Mouse (Mus musculus) thymus, adult 2 months (tissue): ENCODE results near the gene Ctcf. TPM values are rescaled to one million over a fixed set of nuclear protein-coding genes. Genes with fewer than 3 reads are reported as not detected.
"Not testable (repeated sequence)": the region's sequence is repeated elsewhere in the genome, so short reads cannot be mapped to it uniquely, and the experiment has no call there.

Experiments
- DNase-seq: peaks from one replicate; pipeline ENCODE4 v3.0.0; 2021
- H3K27ac ChIP-seq: fragments of 200-500 bp; 2 replicates; pipeline ENCODE4 v1.5.1; 2012; ENCODE audit warnings: low read length, control low read depth; ENCODE audit not compliant: control insufficient read depth, insufficient read depth
- H3K27me3 ChIP-seq: fragments of 200-500 bp; 2 replicates; pipeline ENCODE4 v1.6.1; 2012; ENCODE audit warnings: mild to moderate bottlenecking, low read length, moderate library complexity, mixed read lengths; ENCODE audit not compliant: control insufficient read depth, insufficient read depth
- H3K36me3 ChIP-seq: fragments of 200-500 bp; 2 replicates; pipeline ENCODE4 v1.6.1; 2012; ENCODE audit warnings: mild to moderate bottlenecking, low read length, moderate library complexity; ENCODE audit not compliant: control insufficient read depth, insufficient read depth
- H3K4me1 ChIP-seq: fragments of 200-500 bp; replicated peaks from 2 replicates; pipeline ENCODE4 v1.6.1; 2012; ENCODE audit warnings: low read length; ENCODE audit not compliant: control insufficient read depth, insufficient read depth
- H3K4me3 ChIP-seq: fragments of 200-500 bp; 2 replicates; pipeline ENCODE4 v1.5.1; 2012; ENCODE audit warnings: mild to moderate bottlenecking, low read length, control low read depth, moderate library complexity; ENCODE audit not compliant: control insufficient read depth, insufficient read depth
- CTCF ChIP-seq: fragments of 200-500 bp; IDR thresholded peaks from 2 replicates; pipeline ENCODE4 v1.5.1; 2012; ENCODE audit warnings: mild to moderate bottlenecking, control low read depth, low read length, moderate library complexity, borderline replicate concordance; ENCODE audit not compliant: control insufficient read depth, poor library complexity, insufficient read depth; ENCODE audit errors: extremely low read depth
- POLR2A ChIP-seq: fragments of 200-500 bp; IDR thresholded peaks from 2 replicates; pipeline ENCODE4 v1.6.1; 2012; ENCODE audit warnings: mild to moderate bottlenecking, low read length, control low read depth, moderate library complexity; ENCODE audit not compliant: control insufficient read depth, poor library complexity, insufficient read depth; ENCODE audit errors: extremely low read depth
- WGBS: fragments of 180-500 bp; shearing (Covaris S2); methylation state at CpG from one replicate; pipeline ENCODE4 v1.1.7; 2018; 5-methylcytosine and 5-hydroxymethylcytosine counted together
- polyA plus RNA-seq: library from polyadenylated mRNA; depleted of rRNA; stranded (reverse); fragments of >200 nt; gene quantifications from 2 replicates; pipeline ENCODE4 v1.2.3, GENCODE M21; 2012

Ctcf gene
- polyA plus RNA-seq, 1 experiment = 67.0 TPM

GRCm38 (mm10) chr8:105601301-105601700 lies 35.1 kb upstream of the Ctcf start:
- H3K4me3 ChIP-seq = no peak overlapping the region
- WGBS = 90% methylated on average over 5 of the region's 5 CpGs
- peaks cover 15% of the 10 kb centered on the region for H3K4me1 ChIP-seq
- TF ChIP-seq CTCF (no peak), POLR2A (no peak)
- no peaks in the 10 kb centered on the region for H3K36me3 ChIP-seq
- no peaks in the 10 kb centered on the region for H3K27me3 ChIP-seq
- no peak for DNase-seq
- no peak overlapping the region for H3K27ac ChIP-seq

GRCm38 (mm10) chr8:105602540-105602939 lies 33.8 kb upstream of the Ctcf start:
- not testable (repeated sequence) for H3K27ac ChIP-seq, DNase-seq, H3K36me3 ChIP-seq, H3K4me3 ChIP-seq, H3K27me3 ChIP-seq
- 73% methylated on average over 3 of the region's 3 CpGs for WGBS
- H3K4me1 ChIP-seq = peaks cover 18% of the 10 kb centered on the region

- peaks cover 30% of the 10 kb centered on the region for H3K4me1 ChIP-seq
- WGBS = under 1% methylated on average over 41 of the region's 42 CpGs
- no peaks in the 10 kb centered on the region for H3K27me3 ChIP-seq
- DNase-seq = peak; percentile 86
- TF ChIP-seq CTCF (peak; percentile 81), POLR2A (peak; percentile 90)
- peak within 1 kb of the TSS; percentile 100 for H3K4me3 ChIP-seq
- H3K27ac ChIP-seq = peak within 1 kb of the TSS; percentile 95
- H3K36me3 ChIP-seq = no peaks in the 10 kb centered on the region
These were observed 31.5 kb upstream of the Ctcf start, which contains the start of gene Ripor1 for GRCm38 (mm10) chr8:105604804-105605381. Gene Ripor1, plus strand, starts transcription at chr8:105605255.

- H3K27me3 ChIP-seq = no peaks in the 10 kb centered on the region
- no peaks in the 10 kb centered on the region for H3K36me3 ChIP-seq
- DNase-seq = peak; percentile 65
- peak overlapping the region; percentile 100 for H3K4me3 ChIP-seq
- H3K4me1 ChIP-seq = peaks cover 30% of the 10 kb centered on the region
- H3K27ac ChIP-seq = peak overlapping the region; percentile 95
- TF ChIP-seq POLR2A (no peak), CTCF (no peak)
- WGBS = under 1% methylated on average over 38 of the region's 39 CpGs
These were observed 30.7 kb upstream of the Ctcf start for GRCm38 (mm10) chr8:105605491-105606188.

- 2% methylated on average over 30 of the region's 30 CpGs for WGBS
- peak; percentile 85 for DNase-seq
- Histone ChIP-seq H3K36me3 (no peaks in the 10 kb centered on the region), H3K4me3 (peak overlapping the region; percentile 100), H3K27me3 (no peaks in the 10 kb centered on the region), H3K4me1 (peaks cover 30% of the 10 kb centered on the region), H3K27ac (peak overlapping the region; percentile 95)
- TF ChIP-seq POLR2A = no peak
- peak; percentile 52; the same call in 1 of the 2 replicates for TF ChIP-seq CTCF
These were observed 30.0 kb upstream of the Ctcf start for GRCm38 (mm10) chr8:105606189-105607023.

- Histone ChIP-seq H3K27me3 (no peaks in the 10 kb centered on the region), H3K36me3 (no peaks in the 10 kb centered on the region), H3K27ac (peak overlapping the region; percentile 47), H3K4me1 (peaks cover 33% of the 10 kb centered on the region), H3K4me3 (peak overlapping the region; percentile 100)
- no peak for TF ChIP-seq POLR2A
- TF ChIP-seq CTCF = no peak
- WGBS = 7% methylated on average over 10 of the region's 10 CpGs
- no peak for DNase-seq
These were observed 29.3 kb upstream of the Ctcf start for GRCm38 (mm10) chr8:105607062-105607461.
